Mouse (Mus musculus) heart, postnatal 0 days (tissue): ENCODE measurements around the gene Gm9999.
A peak's percentile ranks its signal among the peaks of the same experiment; 100 is the strongest.

Experiments used
- CTCF ChIP-seq: IDR thresholded peaks from 2 replicates; pipeline ENCODE4 v1.5.1; 2016; ENCODE audit warnings: antibody characterized with exemption, control low read depth, low read depth
- EP300 ChIP-seq: IDR thresholded peaks from 2 replicates; pipeline ENCODE4 v1.6.1; 2016; ENCODE audit warnings: antibody characterized with exemption, low read depth

GRCm38 (mm10) chr7:47008168-47008993 is 25.0 kb downstream of the Gm9999 start, which contains the start of gene Spty2d1:
- no peak for TF ChIP-seq CTCF
- TF ChIP-seq EP300: peak; percentile 79
